Mouse (Mus musculus): ENCODE data around the gene Arhgap21.

The Arhgap21 gene

GRCm38 (mm10) chr2:20896446-20896845, 72.2 kb downstream of the Arhgap21 start:
- ATAC-seq (ENCODE audit: low TSS enrichment) = 0 out of 2 replicates have a peak, but pooled peaks have one; percentile 21

- ATAC-seq (ENCODE audit: low TSS enrichment) = peak; percentile 44
Measured at GRCm38 (mm10) chr2:20894100-20894690, 74.5 kb downstream of the Arhgap21 start.

- ATAC-seq (ENCODE audit: low TSS enrichment) = no peak
Measured at GRCm38 (mm10) chr2:20888751-20889150, 79.9 kb downstream of the Arhgap21 start.

GRCm38 (mm10) chr2:20883288-20883687, 85.4 kb downstream of the Arhgap21 start:
- peak; percentile 69 for ATAC-seq (ENCODE audit: low TSS enrichment)

GRCm38 (mm10) chr2:20879877-20880605, 88.6 kb downstream of the Arhgap21 start:
- ATAC-seq (ENCODE audit: low TSS enrichment) = no peak

- ATAC-seq (ENCODE audit: low TSS enrichment) = peak; percentile 94
Measured at GRCm38 (mm10) chr2:20874621-20875020, 94.1 kb downstream of the Arhgap21 start.

- ATAC-seq (ENCODE audit: low TSS enrichment) = no peak
Measured at GRCm38 (mm10) chr2:20869212-20869965, 99.3 kb downstream of the Arhgap21 start.

GRCm38 (mm10) chr2:20868052-20868451, 100.6 kb downstream of the Arhgap21 start:
- ATAC-seq (ENCODE audit: low TSS enrichment) = no peak

- ATAC-seq (ENCODE audit: low TSS enrichment) = no peak
Measured at GRCm38 (mm10) chr2:20865795-20866194, 102.9 kb downstream of the Arhgap21 start.

- ATAC-seq (ENCODE audit: low TSS enrichment) = no peak
Measured at GRCm38 (mm10) chr2:20864569-20864968, 104.1 kb downstream of the Arhgap21 start.

- ATAC-seq (ENCODE audit: low TSS enrichment) = no peak
Measured at GRCm38 (mm10) chr2:20860756-20861155, 107.9 kb downstream of the Arhgap21 start.

GRCm38 (mm10) chr2:20849346-20849745, 119.3 kb downstream of the Arhgap21 start:
- peak; percentile 20; the same call in 1 of the 2 replicates for ATAC-seq (ENCODE audit: low TSS enrichment)

- no peak for ATAC-seq (ENCODE audit: low TSS enrichment)
Measured at GRCm38 (mm10) chr2:20831608-20832406, 136.9 kb downstream of the Arhgap21 start.

- ATAC-seq (ENCODE audit: low TSS enrichment) = no peak
Measured at GRCm38 (mm10) chr2:20830882-20831281, 137.8 kb downstream of the Arhgap21 start.

- 0 out of 2 replicates have a peak, but pooled peaks have one; percentile 55 for ATAC-seq (ENCODE audit: low TSS enrichment)
Measured at GRCm38 (mm10) chr2:20826258-20826657, 142.4 kb downstream of the Arhgap21 start.

GRCm38 (mm10) chr2:20818226-20818625, 150.5 kb downstream of the Arhgap21 start:
- ATAC-seq (ENCODE audit: low TSS enrichment) = no peak

- no peak for ATAC-seq (ENCODE audit: low TSS enrichment)
Measured at GRCm38 (mm10) chr2:20813986-20814385, 154.7 kb downstream of the Arhgap21 start.

- ATAC-seq (ENCODE audit: low TSS enrichment) = peak; percentile 62
Measured at GRCm38 (mm10) chr2:20811506-20811905, 157.2 kb downstream of the Arhgap21 start.

GRCm38 (mm10) chr2:20801236-20801890, 167.3 kb downstream of the Arhgap21 start:
- no peak for ATAC-seq (ENCODE audit: low TSS enrichment)
